Mouse (Mus musculus): ENCODE results near the gene Trim66.

GRCm38 (mm10) chr7:109518036-109518681 lies 10.2 kb upstream of the Trim66 start:
- TF ChIP-seq TAL1 (IDR thresholded peaks at IDR 0.05; ENCODE audit: low read length) (no peak), GATA1 (IDR thresholded peaks at IDR 0.05; ENCODE audit: low read length) (no peak)

Data from erythroblast, embryonic 14.5 days (primary cell).